9 mouse cellular contexts compared by ENCODE assay signal in genomic region chr3:89396654-89397005, GRCm38 (mm10). TPM values are rescaled to one million over a fixed set of nuclear protein-coding genes. Genes with fewer than 3 reads are reported as not detected.
DNase-seq lines count a peak whose midpoint lies in the region; ATAC-seq and TF ChIP-seq lines count a peak whose summit lies in the region.
"Had no signal": no experiment of that assay in that cellular context is flagged by ENCODE, and none has a peak within 500 bp of the region (broad histone marks: within the 10 kb centered on the region; RNA-seq: fewer than 3 reads in every experiment).

No protein-coding gene starts in this region.

- peak overlapping the region; percentile 100 for H3K4me2 ChIP-seq in heart, embryonic 12.5 days

- no peak for TF ChIP-seq EP300 in ES-Bruce4 (IDR thresholded peaks at IDR 0.05; ENCODE audit: insufficient read depth, low read depth, low read length)

- peak overlapping the region; percentile 78 for H3K4me3 ChIP-seq in heart, embryonic 12.5 days
- H3K4me3 ChIP-seq in ES-Bruce4 (ENCODE audit: low read depth, low read length) (no peak overlapping the region), macrophage (ENCODE audit: inconsistent target) (peak overlapping the region; percentile 85)
- peak overlapping the region; percentile 77 for H3K4me3 ChIP-seq in hindbrain, embryonic 10.5 days

- 0 out of 2 replicates have a peak overlapping the region, but pooled peaks have one; percentile 93 for H3K27ac ChIP-seq in heart, embryonic 12.5 days (ENCODE audit: poor library complexity, severe bottlenecking)
- H3K27ac ChIP-seq in ES-Bruce4 (ENCODE audit: insufficient read depth, low read length): no peak overlapping the region
- H3K27ac ChIP-seq in hindbrain, embryonic 10.5 days: peak overlapping the region; percentile 82
- H3K27ac ChIP-seq in macrophage: no peak overlapping the region

- TF ChIP-seq POLR2A in ES-Bruce4 (IDR thresholded peaks at IDR 0.05; ENCODE audit: insufficient read depth, low read length): no peak

- no peaks in the 10 kb centered on the region for H3K9me3 ChIP-seq in heart, embryonic 12.5 days (replicated peaks)
- H3K9me3 ChIP-seq in ES-Bruce4 (replicated peaks; ENCODE audit: control insufficient read depth, insufficient read depth, low read length, poor library complexity, severe bottlenecking): no peaks in the 10 kb centered on the region
- H3K9me3 ChIP-seq in hindbrain, embryonic 10.5 days: no peaks in the 10 kb centered on the region

- H3K79me2 ChIP-seq in macrophage (ENCODE audit: inconsistent target): peaks cover 14% of the 10 kb centered on the region

- DNase-seq in heart, postnatal 14 days: no peak
- DNase-seq in hindbrain, embryonic 10.5 days (ENCODE audit: low spot score): no peak
- DNase-seq in urinary bladder, postnatal 25 days (ENCODE audit: low spot score): no peak
- DNase-seq in frontal cortex, adult 2 months (ENCODE audit: extremely low spot score in 1 of 2, low spot score in 1 of 2): no peak
- DNase-seq in adrenal gland, postnatal 4 days (ENCODE audit: low spot score in 2 of 2): no peak

- H3K9ac ChIP-seq in heart, embryonic 12.5 days: peak overlapping the region; percentile 79
- H3K9ac ChIP-seq in ES-Bruce4 (ENCODE audit: low read depth, poor library complexity, severe bottlenecking): peak overlapping the region; percentile 52; the same call in 1 of the 2 replicates

- 0% methylated on average over 4 of the region's 4 CpGs for whole genome bisulfite sequencing in heart, embryonic 12.5 days
- 2% methylated on average over 4 of the region's 4 CpGs for WGBS in hindbrain, embryonic 10.5 days
- WGBS in macrophage (ENCODE audit: missing documents): 5% methylated on average over 4 of the region's 4 CpGs

- peaks cover 22% of the 10 kb centered on the region for H3K4me1 ChIP-seq in heart, embryonic 12.5 days (replicated peaks)
- no peaks in the 10 kb centered on the region for H3K4me1 ChIP-seq in ES-Bruce4 (ENCODE audit: control insufficient read depth, insufficient read depth, low read length)
- peaks cover 53% of the 10 kb centered on the region for H3K4me1 ChIP-seq in hindbrain, embryonic 10.5 days (replicated peaks)

- H3K27me3 ChIP-seq in heart, embryonic 12.5 days (replicated peaks): no peaks in the 10 kb centered on the region
- H3K27me3 ChIP-seq in ES-Bruce4 (ENCODE audit: control insufficient read depth, insufficient read depth, low read length, poor library complexity, severe bottlenecking): no peaks in the 10 kb centered on the region
- H3K27me3 ChIP-seq in hindbrain, embryonic 10.5 days (ENCODE audit: insufficient read depth, poor library complexity, severe bottlenecking): peaks cover 25% of the 10 kb centered on the region

- TF ChIP-seq CTCF in ES-Bruce4 (IDR thresholded peaks at IDR 0.05; ENCODE audit: low read depth, low read length): no peak

- peaks cover 10% of the 10 kb centered on the region for H3K36me3 ChIP-seq in heart, embryonic 12.5 days
- H3K36me3 ChIP-seq in ES-Bruce4 (ENCODE audit: control insufficient read depth, insufficient read depth, low read length, poor library complexity, severe bottlenecking) (no peaks in the 10 kb centered on the region), macrophage (ENCODE audit: inconsistent target) (peaks cover 6% of the 10 kb centered on the region)
- peaks cover 16% of the 10 kb centered on the region; the same call in 1 of the 2 replicates for H3K36me3 ChIP-seq in hindbrain, embryonic 10.5 days

- no peak for ATAC-seq in heart, embryonic 12.5 days (ENCODE audit: insufficient number of reproducible peaks, low FRiP score)

- intact Hi-C loops in heart, postnatal 14 days (cut with DNase I): loop anchor here (2.0 to 5.0 kb wide), 3 partner anchors 14 to 91 kb away; partner anchors contain the start of gene Flad1

RNA-seq across cellular contexts. Expression of gene Zbtb7b, which starts 2.1 kb away (rescaled TPM):
- 1.6 and 1.8 TPM in 2 replicates for polyA plus RNA-seq in heart, embryonic 12.5 days (2016; fragmentation: Nextera tagmentation; extraction: Ambion mirVana)
- total RNA-seq in heart, postnatal 14 days (2021): 10 to 100 TPM; 18.4 to 27.3 TPM
- polyA plus RNA-seq in ES-Bruce4 (2011; ENCODE audit: insufficient read depth, insufficient read length, low read depth, missing spikeins) (35.1 and 35.7 TPM in 2 replicates), macrophage (2018) (41.6 to 50.1 TPM (median 42.1 TPM) in 3 replicates)
- 0.47 and 0.73 TPM in 2 replicates for polyA plus RNA-seq in hindbrain, embryonic 10.5 days (2016; fragmentation: Nextera tagmentation; extraction: Ambion mirVana)
- total RNA-seq in macrophage (2018; cell fraction: chromatin; rRNA removed): 10 to 100 TPM in 20 of 26 experiments, 1 to 10 TPM in 6; 2.5 to 53.1 (median 18.1) TPM
- 10 to 100 TPM; 23.0 to 84.5 (median 54.9) TPM for total RNA-seq in macrophage (2018; cell fraction: cytosol; rRNA removed)
- total RNA-seq in macrophage (2018; cell fraction: nucleus; rRNA removed): 10 to 100 TPM; 11.2 to 95.4 (median 44.7) TPM
- polyA plus RNA-seq in frontal cortex, adult 2 months (2012; rRNA removed): 15.2 and 15.3 TPM in 2 replicates
- total RNA-seq in adrenal gland, postnatal 4 days (2021): 10 to 100 TPM; 41.8 to 47.2 TPM

RNA-seq across cellular contexts. Expression of gene Lenep, which starts 6.0 kb away (rescaled TPM):
- 0.54 TPM in 1 of 2 replicates, not detected in the other for polyA plus RNA-seq in heart, embryonic 12.5 days (2016; fragmentation: Nextera tagmentation; extraction: Ambion mirVana)
- total RNA-seq in heart, postnatal 14 days (2021): under 1 TPM in 1 of 2 experiments, not detected in 1; 0.98 TPM
- polyA plus RNA-seq in ES-Bruce4 (2011; ENCODE audit: insufficient read depth, insufficient read length, low read depth, missing spikeins) (not detected in 2 replicates), macrophage (2018) (not detected in 3 replicates)
- polyA plus RNA-seq in hindbrain, embryonic 10.5 days (2016; fragmentation: Nextera tagmentation; extraction: Ambion mirVana): 1.7 TPM in 1 of 2 replicates, not detected in the other
- 1 to 10 TPM in 16 of 26 experiments, under 1 TPM in 1, not detected in 9; 0.53 to 6.3 (median 2.0) TPM for total RNA-seq in macrophage (2018; cell fraction: chromatin; rRNA removed)
- under 1 TPM in 5 of 26 experiments, not detected in 21; 0.07 to 0.24 (median 0.11) TPM for total RNA-seq in macrophage (2018; cell fraction: cytosol; rRNA removed)
- 1 to 10 TPM in 16 of 26 experiments, under 1 TPM in 6, not detected in 4; 0.39 to 8.9 (median 2.0) TPM for total RNA-seq in macrophage (2018; cell fraction: nucleus; rRNA removed)
- 5.1 and 6.3 TPM in 2 replicates for polyA plus RNA-seq in frontal cortex, adult 2 months (2012; rRNA removed)
- not detected for total RNA-seq in adrenal gland, postnatal 4 days (2021)
- polyA plus RNA-seq: large intestine, adult 2 months had no signal

RNA-seq across cellular contexts. Expression of gene Flad1, which starts 15.0 kb away (rescaled TPM):
- polyA plus RNA-seq in heart, embryonic 12.5 days (2016; fragmentation: Nextera tagmentation; extraction: Ambion mirVana): 31.7 and 32.5 TPM in 2 replicates
- total RNA-seq in heart, postnatal 14 days (2021): 10 to 100 TPM; 44.7 to 46.1 TPM
- 16.5 and 25.1 TPM in 2 replicates for polyA plus RNA-seq in ES-Bruce4 (2011; ENCODE audit: insufficient read depth, insufficient read length, low read depth, missing spikeins)
- 28.3 and 31.9 TPM in 2 replicates for polyA plus RNA-seq in hindbrain, embryonic 10.5 days (2016; fragmentation: Nextera tagmentation; extraction: Ambion mirVana)
- total RNA-seq in macrophage (2018; cell fraction: chromatin; rRNA removed): 10 to 100 TPM; 14.7 to 55.7 (median 35.5) TPM
- 10 to 100 TPM; 12.4 to 27.6 (median 19.2) TPM for total RNA-seq in macrophage (2018; cell fraction: cytosol; rRNA removed)
- total RNA-seq in macrophage (2018; cell fraction: nucleus; rRNA removed): 10 to 100 TPM; 11.5 to 47.7 (median 28.4) TPM
- 11.3 to 17.1 TPM (median 16.4 TPM) in 3 replicates for polyA plus RNA-seq in macrophage (2018)
- 43.7 and 47.7 TPM in 2 replicates for polyA plus RNA-seq in frontal cortex, adult 2 months (2012; rRNA removed)
- 10 to 100 TPM; 30.9 to 36.8 TPM for total RNA-seq in adrenal gland, postnatal 4 days (2021)

RNA-seq across cellular contexts. Expression of gene Cks1b, which starts 21.6 kb away (rescaled TPM):
- 355 and 356 TPM in 2 replicates for polyA plus RNA-seq in heart, embryonic 12.5 days (2016; fragmentation: Nextera tagmentation; extraction: Ambion mirVana)
- 10 to 100 TPM in 1 of 2 experiments, 1 to 10 TPM in 1; 7.9 to 14.4 TPM for total RNA-seq in heart, postnatal 14 days (2021)
- polyA plus RNA-seq in ES-Bruce4 (2011; ENCODE audit: insufficient read depth, insufficient read length, low read depth, missing spikeins): 290 and 304 TPM in 2 replicates
- polyA plus RNA-seq in hindbrain, embryonic 10.5 days (2016; fragmentation: Nextera tagmentation; extraction: Ambion mirVana): 535 and 648 TPM in 2 replicates
- 10 to 100 TPM in 1 of 26 experiments, 1 to 10 TPM in 4, under 1 TPM in 1, not detected in 20; 0.84 to 11.0 (median 1.2) TPM for total RNA-seq in macrophage (2018; cell fraction: chromatin; rRNA removed)
- 10 to 100 TPM in 2 of 26 experiments, 1 to 10 TPM in 24; 3.7 to 12.0 (median 7.7) TPM for total RNA-seq in macrophage (2018; cell fraction: cytosol; rRNA removed)
- 1 to 10 TPM in 25 of 26 experiments, not detected in 1; 1.2 to 8.0 (median 2.1) TPM for total RNA-seq in macrophage (2018; cell fraction: nucleus; rRNA removed)
- polyA plus RNA-seq in macrophage (2018): 6.1 to 27.6 TPM (median 13.1 TPM) in 3 replicates
- 7.1 TPM in 2 replicates for polyA plus RNA-seq in frontal cortex, adult 2 months (2012; rRNA removed)
- total RNA-seq in adrenal gland, postnatal 4 days (2021): 10 to 100 TPM; 64.2 to 66.3 TPM

RNA-seq across cellular contexts. Expression of gene Shc1, which starts 21.6 kb away (rescaled TPM):
- polyA plus RNA-seq in heart, embryonic 12.5 days (2016; fragmentation: Nextera tagmentation; extraction: Ambion mirVana): 76.2 and 78.1 TPM in 2 replicates
- 10 to 100 TPM; 45.0 to 47.5 TPM for total RNA-seq in heart, postnatal 14 days (2021)
- polyA plus RNA-seq in ES-Bruce4 (2011; ENCODE audit: insufficient read depth, insufficient read length, low read depth, missing spikeins): 87.4 and 88.9 TPM in 2 replicates
- polyA plus RNA-seq in hindbrain, embryonic 10.5 days (2016; fragmentation: Nextera tagmentation; extraction: Ambion mirVana): 58.3 and 68.1 TPM in 2 replicates
- total RNA-seq in macrophage (2018; cell fraction: chromatin; rRNA removed): 10 to 100 TPM; 48.7 to 87.6 (median 68.7) TPM
- total RNA-seq in macrophage (2018; cell fraction: cytosol; rRNA removed): 10 to 100 TPM; 33.2 to 42.6 (median 38.5) TPM
- total RNA-seq in macrophage (2018; cell fraction: nucleus; rRNA removed): 10 to 100 TPM; 43.0 to 71.0 (median 53.3) TPM
- polyA plus RNA-seq in macrophage (2018): 32.7 to 33.3 TPM (median 32.9 TPM) in 3 replicates
- polyA plus RNA-seq in frontal cortex, adult 2 months (2012; rRNA removed): 18.2 and 18.6 TPM in 2 replicates
- total RNA-seq in adrenal gland, postnatal 4 days (2021): 100 to 1,000 TPM; 142 to 145 TPM

Comparison
In these comparisons a context has a peak if more than half of its experiments do, and no peak if none do; other contexts are left out.
1. H3K27ac ChIP-seq: peak in heart, embryonic 12.5 days (single experiment) and hindbrain, embryonic 10.5 days (single experiment); none in ES-Bruce4 (single experiment) and macrophage (single experiment).